Mouse (Mus musculus): ENCODE measurements at regions not wholly inside any gene's neighbourhood (a gene's known extent, or its start where the extent isn't known, plus 50 kb on each side); places are given as distances from the start of the nearest gene placed in this dataset.

DNA sequence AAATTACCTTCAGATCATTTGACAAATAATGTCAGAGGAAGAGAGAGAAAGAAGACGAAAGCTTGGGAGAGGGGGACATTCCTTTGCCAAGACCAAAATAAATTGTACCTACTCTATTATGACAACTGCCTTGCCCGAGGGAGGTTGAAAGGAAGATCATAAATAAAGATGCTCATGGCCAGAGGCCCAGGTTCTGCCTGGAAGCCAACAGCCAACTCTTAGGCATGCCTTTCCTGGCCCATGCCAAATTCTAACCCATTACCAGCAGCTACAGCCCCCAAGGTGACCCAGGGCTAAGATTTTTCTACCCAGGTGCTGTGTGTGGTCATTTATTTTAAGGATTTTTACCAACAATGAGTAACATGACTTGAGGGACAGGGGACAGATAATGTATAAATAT is 54.9 kb downstream of the Cbln1 start:
- H3K27me3 ChIP-seq (ENCODE audit: poor library complexity, severe bottlenecking) = no peaks in the 10 kb centered on the region
- no peak overlapping the region for H3K27ac ChIP-seq
- H3K4me3 ChIP-seq = no peak overlapping the region

GRCm38 (mm10) chr8:87415051-87415630 is 57.3 kb downstream of the Cbln1 start:
- Histone ChIP-seq H3K27ac (no peak overlapping the region), H3K4me1 (peaks cover 3% of the 10 kb centered on the region; the same call in 1 of the 2 replicates), H3K36me3 (replicated peaks) (no peaks in the 10 kb centered on the region), H3K9me3 (no peaks in the 10 kb centered on the region), H3K27me3 (ENCODE audit: poor library complexity, severe bottlenecking) (no peaks in the 10 kb centered on the region), H3K4me3 (no peak overlapping the region)
- no peak for DNase-seq (ENCODE audit: extremely low spot score, low spot score)
- WGBS = 81% methylated on average over 3 of the region's 3 CpGs

More for the DNA sequence above, 54.9 kb downstream of the Cbln1 start:
- DNase-seq (ENCODE audit: extremely low spot score, low spot score) = no peak
- Histone ChIP-seq H3K36me3 (replicated peaks) (no peaks in the 10 kb centered on the region), H3K9me3 (no peaks in the 10 kb centered on the region), H3K4me1 (no peaks in the 10 kb centered on the region)
- 83% methylated on average over 2 of the region's 2 CpGs for WGBS

DNA sequence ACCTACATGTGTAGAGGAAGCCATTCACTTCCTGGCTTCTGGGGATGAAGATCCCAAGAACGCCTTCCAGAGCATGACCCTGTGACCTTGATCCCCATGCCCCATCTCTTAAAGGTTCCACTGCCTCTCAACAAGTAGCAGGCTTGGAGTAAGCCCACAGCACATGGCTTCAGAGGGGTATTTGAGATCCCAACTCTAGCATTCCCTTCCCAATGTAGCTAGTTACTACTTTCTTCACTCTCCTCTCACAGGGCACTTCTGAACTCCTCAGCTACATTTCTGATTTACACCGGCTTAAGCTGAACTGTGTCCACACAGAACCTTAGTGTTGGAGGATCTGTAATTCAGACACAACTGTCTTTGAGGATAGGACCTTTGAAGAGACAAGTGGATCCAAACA is 83.4 kb downstream of the Cbln1 start:
- no peaks in the 10 kb centered on the region for H3K4me1 ChIP-seq
- WGBS = 77% methylated on average over 2 of the region's 2 CpGs
- H3K9me3 ChIP-seq = no peaks in the 10 kb centered on the region
- no peak overlapping the region for H3K27ac ChIP-seq
- no peak for DNase-seq (ENCODE audit: extremely low spot score, low spot score)
- H3K4me3 ChIP-seq = no peak overlapping the region
- H3K27me3 ChIP-seq (ENCODE audit: poor library complexity, severe bottlenecking) = no peaks in the 10 kb centered on the region
- H3K36me3 ChIP-seq (replicated peaks) = no peaks in the 10 kb centered on the region

GRCm38 (mm10) chr8:87383527-87384206 is 88.7 kb downstream of the Cbln1 start:
- Histone ChIP-seq H3K27me3 (ENCODE audit: poor library complexity, severe bottlenecking) (no peaks in the 10 kb centered on the region), H3K36me3 (replicated peaks) (no peaks in the 10 kb centered on the region), H3K27ac (no peak overlapping the region), H3K9me3 (no peaks in the 10 kb centered on the region), H3K4me1 (no peaks in the 10 kb centered on the region), H3K4me3 (no peak overlapping the region)
- 79% methylated on average over 12 of the region's 12 CpGs for WGBS
- DNase-seq (ENCODE audit: extremely low spot score, low spot score) = no peak

DNA sequence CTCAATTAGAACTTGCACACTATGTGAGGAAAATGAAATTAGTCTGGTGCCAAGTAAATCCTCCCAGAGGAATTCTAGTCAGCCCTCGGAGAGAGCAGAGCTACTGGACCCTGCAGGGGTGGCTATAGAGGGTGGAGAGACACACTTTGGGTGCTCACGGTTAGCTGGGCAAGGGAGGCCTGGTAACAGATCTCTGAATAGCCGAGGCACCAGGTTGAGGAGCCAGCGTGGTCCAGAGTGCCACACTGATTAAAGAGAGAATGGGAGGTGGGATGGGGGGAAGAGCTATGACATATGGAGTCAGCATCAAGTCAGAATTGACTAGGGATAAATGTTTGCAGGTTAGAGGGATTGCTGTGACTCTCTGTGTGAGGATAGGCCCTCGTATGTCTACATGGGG is 90.1 kb downstream of the Cbln1 start:
- Histone ChIP-seq H3K4me3 (no peak overlapping the region), H3K36me3 (replicated peaks) (no peaks in the 10 kb centered on the region), H3K9me3 (no peaks in the 10 kb centered on the region), H3K4me1 (no peaks in the 10 kb centered on the region), H3K27me3 (ENCODE audit: poor library complexity, severe bottlenecking) (no peaks in the 10 kb centered on the region), H3K27ac (no peak overlapping the region)
- no peak for DNase-seq (ENCODE audit: extremely low spot score, low spot score)
- 88% methylated on average over 5 of the region's 5 CpGs for WGBS

- H3K4me3 ChIP-seq = no peak overlapping the region
- 86% methylated on average over 3 of the region's 3 CpGs for WGBS
- DNase-seq (ENCODE audit: extremely low spot score, low spot score) = no peak
- H3K36me3 ChIP-seq (replicated peaks) = no peaks in the 10 kb centered on the region
- H3K27ac ChIP-seq = no peak overlapping the region
- no peaks in the 10 kb centered on the region for H3K27me3 ChIP-seq (ENCODE audit: poor library complexity, severe bottlenecking)
- H3K4me1 ChIP-seq = no peaks in the 10 kb centered on the region
- H3K9me3 ChIP-seq = no peaks in the 10 kb centered on the region
These were observed 91.6 kb downstream of the Cbln1 start for GRCm38 (mm10) chr8:87380791-87381190.

DNA sequence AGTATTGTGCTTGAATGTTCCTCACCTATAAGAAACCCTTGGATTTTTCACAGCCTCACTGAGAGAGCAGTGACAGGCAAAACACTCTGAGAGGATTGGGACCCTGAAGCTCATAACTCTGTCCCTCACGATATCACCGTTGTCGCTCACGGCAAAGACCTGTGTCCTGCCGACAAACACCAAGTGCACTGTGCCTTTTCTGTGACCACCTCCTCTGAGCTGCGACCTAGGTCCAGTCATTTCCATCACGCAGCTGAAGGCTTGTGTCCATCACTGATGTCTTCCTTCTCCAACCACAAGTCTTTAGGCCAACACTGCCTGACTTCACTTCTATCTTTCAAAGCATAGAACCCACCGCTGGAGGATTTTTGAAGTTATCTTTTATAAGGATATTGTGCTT is 93.1 kb downstream of the Cbln1 start:
- no peak for DNase-seq (ENCODE audit: extremely low spot score, low spot score)
- Histone ChIP-seq H3K27ac (no peak overlapping the region), H3K9me3 (no peaks in the 10 kb centered on the region), H3K27me3 (ENCODE audit: poor library complexity, severe bottlenecking) (no peaks in the 10 kb centered on the region), H3K36me3 (replicated peaks) (no peaks in the 10 kb centered on the region), H3K4me3 (no peak overlapping the region), H3K4me1 (no peaks in the 10 kb centered on the region)
- WGBS = 88% methylated on average over 8 of the region's 8 CpGs

DNA sequence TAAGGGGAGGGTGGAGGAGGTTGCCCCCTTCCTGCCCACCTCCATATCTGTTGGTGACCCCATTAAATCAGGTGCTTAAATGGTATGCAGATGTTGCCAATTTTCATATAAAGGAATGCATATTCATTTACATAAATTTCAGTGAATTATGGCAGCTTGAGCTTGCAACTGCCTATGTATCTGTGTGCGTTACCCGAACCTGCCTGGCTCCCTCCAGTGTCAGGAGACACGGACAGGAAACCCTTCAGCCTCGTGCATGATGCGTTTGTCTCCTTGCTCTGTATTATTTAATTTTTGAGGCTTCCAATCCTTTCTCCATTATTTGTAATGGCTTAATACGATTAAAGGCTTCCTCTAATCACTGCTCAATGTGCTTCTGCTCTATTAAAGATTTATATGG is 98.4 kb downstream of the Cbln1 start:
- Histone ChIP-seq H3K36me3 (replicated peaks) (no peaks in the 10 kb centered on the region), H3K4me3 (no peak overlapping the region), H3K27me3 (ENCODE audit: poor library complexity, severe bottlenecking) (no peaks in the 10 kb centered on the region), H3K4me1 (0 out of 2 replicates have a peak, but pooled peaks cover 7% of the 10 kb centered on the region), H3K27ac (no peak overlapping the region), H3K9me3 (no peaks in the 10 kb centered on the region)
- 79% methylated on average over 6 of the region's 6 CpGs for WGBS
- DNase-seq (ENCODE audit: extremely low spot score, low spot score) = no peak

GRCm38 (mm10) chr8:87373535-87373934 is 98.9 kb downstream of the Cbln1 start:
- H3K4me3 ChIP-seq = no peak overlapping the region
- H3K4me1 ChIP-seq = 0 out of 2 replicates have a peak, but pooled peaks cover 7% of the 10 kb centered on the region
- DNase-seq (ENCODE audit: extremely low spot score, low spot score) = no peak
- no peaks in the 10 kb centered on the region for H3K36me3 ChIP-seq (replicated peaks)
- 39% methylated on average over 6 of the region's 6 CpGs for WGBS
- H3K9me3 ChIP-seq = no peaks in the 10 kb centered on the region
- no peak overlapping the region for H3K27ac ChIP-seq
- no peaks in the 10 kb centered on the region for H3K27me3 ChIP-seq (ENCODE audit: poor library complexity, severe bottlenecking)

- Histone ChIP-seq H3K9me3 (no peaks in the 10 kb centered on the region), H3K4me1 (0 out of 2 replicates have a peak, but pooled peaks cover 7% of the 10 kb centered on the region), H3K27me3 (ENCODE audit: poor library complexity, severe bottlenecking) (no peaks in the 10 kb centered on the region), H3K36me3 (replicated peaks) (no peaks in the 10 kb centered on the region), H3K27ac (no peak overlapping the region), H3K4me3 (no peak overlapping the region)
- no peak for DNase-seq (ENCODE audit: extremely low spot score, low spot score)
These were observed 100.3 kb downstream of the Cbln1 start for GRCm38 (mm10) chr8:87372061-87372460.

GRCm38 (mm10) chr8:87370194-87370593 is 102.2 kb downstream of the Cbln1 start:
- no peak for DNase-seq (ENCODE audit: extremely low spot score, low spot score)
- H3K36me3 ChIP-seq (replicated peaks) = no peaks in the 10 kb centered on the region
- 0 out of 2 replicates have a peak, but pooled peaks cover 7% of the 10 kb centered on the region for H3K4me1 ChIP-seq
- H3K27me3 ChIP-seq (ENCODE audit: poor library complexity, severe bottlenecking) = no peaks in the 10 kb centered on the region
- no peaks in the 10 kb centered on the region for H3K9me3 ChIP-seq
- WGBS = 95% methylated on average over 3 of the region's 3 CpGs
- H3K27ac ChIP-seq = no peak overlapping the region
- H3K4me3 ChIP-seq = no peak overlapping the region

GRCm38 (mm10) chr8:87350471-87350870 is 121.9 kb downstream of the Cbln1 start:
- WGBS = 81% methylated on average over 4 of the region's 4 CpGs
- DNase-seq (ENCODE audit: extremely low spot score, low spot score) = no peak

GRCm38 (mm10) chr8:87349781-87350181 is 122.6 kb downstream of the Cbln1 start:
- 69% methylated on average over 4 of the region's 4 CpGs for WGBS
- Histone ChIP-seq H3K27me3 (ENCODE audit: poor library complexity, severe bottlenecking) (no peaks in the 10 kb centered on the region), H3K4me3 (no peak overlapping the region), H3K9me3 (no peaks in the 10 kb centered on the region), H3K4me1 (no peaks in the 10 kb centered on the region), H3K36me3 (replicated peaks) (no peaks in the 10 kb centered on the region), H3K27ac (no peak overlapping the region)
- DNase-seq (ENCODE audit: extremely low spot score, low spot score) = no peak

More at GRCm38 (mm10) chr8:87350471-87350870, 121.9 kb downstream of the Cbln1 start:
- no peaks in the 10 kb centered on the region for H3K9me3 ChIP-seq
- no peaks in the 10 kb centered on the region for H3K27me3 ChIP-seq (ENCODE audit: poor library complexity, severe bottlenecking)
- no peaks in the 10 kb centered on the region for H3K36me3 ChIP-seq (replicated peaks)
- H3K27ac ChIP-seq = no peak overlapping the region
- no peaks in the 10 kb centered on the region for H3K4me1 ChIP-seq
- H3K4me3 ChIP-seq = no peak overlapping the region
